Mouse (Mus musculus): Measurements from ENCODE around the gene Chadl. TPM values are rescaled to one million over a fixed set of nuclear protein-coding genes. Genes with fewer than 3 reads are reported as not detected.
"Not testable (repeated sequence)": the region's sequence is repeated elsewhere in the genome, so short reads cannot be mapped to it uniquely, and the experiment has no call there.

Chadl gene
- polyA plus RNA-seq, 1 experiment: 17.4 TPM

DNA sequence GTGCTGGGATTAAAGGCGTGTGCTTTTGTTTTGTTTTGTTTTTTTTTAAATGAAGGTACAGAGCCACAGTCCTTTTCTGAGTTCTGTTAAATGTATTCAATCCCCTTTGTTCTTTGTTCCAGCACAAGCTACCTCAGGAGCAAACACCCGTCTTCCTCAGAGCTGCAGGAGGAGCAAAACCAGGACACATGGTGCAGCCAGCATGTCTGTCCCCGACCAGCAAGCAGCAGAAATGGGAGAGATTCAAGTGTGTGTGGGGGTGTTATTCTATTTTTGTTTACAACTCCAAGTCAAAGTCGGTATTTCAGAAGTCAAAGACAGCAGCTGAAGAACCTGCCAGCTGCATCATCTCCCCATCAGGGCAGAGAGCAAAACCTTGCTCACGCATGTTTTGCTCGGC, 16.7 kb upstream of the Chadl start:
- H3K4me3 ChIP-seq (replicated peaks; ENCODE audit: insufficient read depth, low read depth, low read length): no peak overlapping the region
- no peaks in the 10 kb centered on the region for H3K4me1 ChIP-seq (ENCODE audit: control insufficient read depth, insufficient read depth, low read length)
- no peak for TF ChIP-seq POLR2A (IDR thresholded peaks at IDR 0.05; ENCODE audit: borderline replicate concordance, insufficient read depth, low read length)
- no peak for TF ChIP-seq CTCF (IDR thresholded peaks at IDR 0.05; ENCODE audit: borderline replicate concordance, insufficient read depth, low read depth, low read length)
- WGBS: 82% methylated on average over 6 of the region's 6 CpGs
- no peak overlapping the region for H3K27ac ChIP-seq (ENCODE audit: insufficient read depth, low read length)
- no peak for DNase-seq
- H3K27me3 ChIP-seq (ENCODE audit: control insufficient read depth, insufficient read depth, low read length): no peaks in the 10 kb centered on the region

- whole genome bisulfite sequencing: 37% methylated on average over 4 of the region's 4 CpGs
- TF ChIP-seq POLR2A (IDR thresholded peaks at IDR 0.05; ENCODE audit: borderline replicate concordance, insufficient read depth, low read length): no peak
- no peak for TF ChIP-seq CTCF (IDR thresholded peaks at IDR 0.05; ENCODE audit: borderline replicate concordance, insufficient read depth, low read depth, low read length)
- H3K27ac ChIP-seq (ENCODE audit: insufficient read depth, low read length): no peak overlapping the region
- no peaks in the 10 kb centered on the region for H3K27me3 ChIP-seq (ENCODE audit: control insufficient read depth, insufficient read depth, low read length)
- no peak for DNase-seq
- no peaks in the 10 kb centered on the region for H3K4me1 ChIP-seq (ENCODE audit: control insufficient read depth, insufficient read depth, low read length)
- no peak overlapping the region for H3K4me3 ChIP-seq (replicated peaks; ENCODE audit: insufficient read depth, low read depth, low read length)
Measured at GRCm38 (mm10) chr15:81710801-81711200, 13.7 kb upstream of the Chadl start.

DNA sequence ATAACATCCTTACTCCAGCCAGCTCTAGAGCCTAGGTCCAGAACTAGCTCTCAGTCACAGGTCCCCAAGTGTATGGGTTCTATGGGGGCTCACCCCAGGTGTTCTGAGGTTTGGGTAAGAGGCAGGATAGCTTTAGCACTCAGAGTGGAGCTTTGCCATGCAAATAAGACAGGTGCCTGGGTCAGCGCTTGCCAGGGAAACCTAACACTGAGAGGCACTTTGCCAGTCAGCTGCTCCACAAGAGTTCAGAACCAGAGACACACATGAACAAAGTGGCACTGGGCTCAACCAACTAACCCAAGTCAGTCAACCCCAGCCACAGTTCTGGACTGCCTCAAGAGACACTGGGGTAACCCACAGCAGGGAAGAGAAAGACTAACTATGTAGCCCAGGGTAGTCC, 12.6 kb upstream of the Chadl start:
- no peak overlapping the region for H3K4me3 ChIP-seq (replicated peaks; ENCODE audit: insufficient read depth, low read depth, low read length)
- TF ChIP-seq CTCF (IDR thresholded peaks at IDR 0.05; ENCODE audit: borderline replicate concordance, insufficient read depth, low read depth, low read length) (no peak), POLR2A (IDR thresholded peaks at IDR 0.05; ENCODE audit: borderline replicate concordance, insufficient read depth, low read length) (no peak)
- H3K27me3 ChIP-seq (ENCODE audit: control insufficient read depth, insufficient read depth, low read length): no peaks in the 10 kb centered on the region
- DNase-seq: no peak
- no peaks in the 10 kb centered on the region for H3K4me1 ChIP-seq (ENCODE audit: control insufficient read depth, insufficient read depth, low read length)
- 85% methylated on average over 1 of the region's 1 CpGs for WGBS
- no peak overlapping the region for H3K27ac ChIP-seq (ENCODE audit: insufficient read depth, low read length)

DNA sequence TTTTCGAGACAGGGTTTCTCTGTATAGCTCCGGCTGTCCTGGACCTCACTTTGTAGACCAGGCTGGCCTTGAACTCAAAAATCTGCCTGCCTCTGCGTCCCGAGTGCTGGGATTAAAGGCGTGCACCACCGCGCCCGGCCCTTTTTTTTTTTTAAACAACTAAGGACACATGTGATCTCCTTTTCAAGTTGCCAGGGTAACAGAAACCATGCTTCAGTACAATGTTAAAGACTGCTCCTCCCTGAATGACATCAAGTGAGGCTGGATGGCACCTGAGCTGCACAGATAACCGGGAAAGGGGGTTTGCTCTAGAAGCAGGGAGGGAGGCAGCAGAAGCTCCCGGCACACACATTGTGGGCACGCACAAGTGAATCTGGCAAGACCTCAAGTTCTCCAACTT, 11.9 kb upstream of the Chadl start:
- no peak for DNase-seq
- 85% methylated on average over 11 of the region's 11 CpGs for WGBS
- Histone ChIP-seq H3K27ac (ENCODE audit: insufficient read depth, low read length) (no peak overlapping the region), H3K27me3 (ENCODE audit: control insufficient read depth, insufficient read depth, low read length) (no peaks in the 10 kb centered on the region), H3K4me1 (ENCODE audit: control insufficient read depth, insufficient read depth, low read length) (no peaks in the 10 kb centered on the region), H3K4me3 (replicated peaks; ENCODE audit: insufficient read depth, low read depth, low read length) (no peak overlapping the region)
- TF ChIP-seq POLR2A (IDR thresholded peaks at IDR 0.05; ENCODE audit: borderline replicate concordance, insufficient read depth, low read length) (no peak), CTCF (IDR thresholded peaks at IDR 0.05; ENCODE audit: borderline replicate concordance, insufficient read depth, low read depth, low read length) (no peak)

DNA sequence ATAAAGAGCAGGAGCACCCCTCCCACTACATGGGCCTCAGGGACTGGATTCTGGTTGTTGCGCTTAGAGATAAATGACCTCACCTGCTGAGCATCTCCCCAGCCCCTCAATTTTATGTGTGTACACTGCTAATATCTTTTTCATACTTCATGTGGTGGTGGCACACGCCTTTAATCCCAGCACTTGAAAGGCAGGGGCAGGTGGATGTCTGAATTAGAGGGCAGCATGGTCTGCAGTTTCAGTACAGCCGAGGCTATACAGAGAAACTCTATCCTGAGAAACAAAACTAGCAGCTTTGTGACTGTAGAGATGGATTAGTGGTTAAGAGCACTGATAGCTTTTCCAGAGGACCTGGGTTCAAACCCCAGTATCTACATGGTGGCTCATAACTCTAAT, 6.0 kb upstream of the Chadl start:
- H3K4me3 ChIP-seq (replicated peaks; ENCODE audit: insufficient read depth, low read depth, low read length): no peak overlapping the region
- H3K4me1 ChIP-seq (ENCODE audit: control insufficient read depth, insufficient read depth, low read length): no peaks in the 10 kb centered on the region
- 90% methylated on average over 3 of the region's 3 CpGs for WGBS
- no peaks in the 10 kb centered on the region for H3K27me3 ChIP-seq (ENCODE audit: control insufficient read depth, insufficient read depth, low read length)
- TF ChIP-seq CTCF (IDR thresholded peaks at IDR 0.05; ENCODE audit: borderline replicate concordance, insufficient read depth, low read depth, low read length) (no peak), POLR2A (IDR thresholded peaks at IDR 0.05; ENCODE audit: borderline replicate concordance, insufficient read depth, low read length) (no peak)
- no peak overlapping the region for H3K27ac ChIP-seq (ENCODE audit: insufficient read depth, low read length)
- no peak for DNase-seq

DNA sequence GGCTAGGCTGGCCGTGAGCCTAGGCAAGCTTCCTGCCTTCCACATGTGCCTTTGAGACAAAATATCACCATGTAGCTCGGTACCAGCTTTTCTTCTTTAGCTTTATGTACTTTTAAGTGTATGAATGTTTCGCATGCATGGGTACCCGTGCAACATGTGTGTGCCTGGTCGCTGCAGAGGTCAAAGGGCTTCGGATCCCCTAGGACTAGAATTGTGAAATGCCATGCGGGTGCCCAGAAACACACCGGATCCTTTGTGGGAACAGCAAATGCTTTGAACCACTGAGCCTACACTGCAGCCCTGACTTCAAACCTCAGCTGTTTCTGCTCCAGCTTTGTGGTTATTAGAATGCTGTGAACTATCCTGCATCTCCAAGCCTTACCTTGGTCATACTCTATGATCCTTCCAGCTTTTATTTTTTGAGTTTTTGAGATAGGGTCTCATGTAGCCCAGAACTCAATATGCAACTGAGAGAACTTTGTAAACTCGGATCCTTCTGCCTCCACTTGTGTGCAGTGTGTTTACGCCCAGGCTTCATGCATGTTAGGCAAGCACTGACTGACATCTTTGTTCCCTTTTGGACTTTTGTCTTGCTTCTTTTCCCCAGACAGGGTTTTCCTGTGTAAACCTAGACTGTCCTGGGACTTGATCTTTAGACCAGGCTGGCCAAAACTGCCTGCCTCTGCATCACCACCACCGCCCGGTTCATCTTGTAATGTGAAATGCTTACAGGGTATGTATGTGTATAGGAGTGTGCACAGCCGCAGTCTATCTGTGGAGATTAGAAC, 5.4 kb upstream of the Chadl start:
- H3K4me1 ChIP-seq (ENCODE audit: control insufficient read depth, insufficient read depth, low read length): no peaks in the 10 kb centered on the region
- no peak for DNase-seq
- H3K4me3 ChIP-seq (replicated peaks; ENCODE audit: insufficient read depth, low read depth, low read length): no peak overlapping the region
- H3K27me3 ChIP-seq (ENCODE audit: control insufficient read depth, insufficient read depth, low read length): no peaks in the 10 kb centered on the region
- WGBS: 79% methylated on average over 13 of the region's 13 CpGs
- no peak overlapping the region for H3K27ac ChIP-seq (ENCODE audit: insufficient read depth, low read length)
- TF ChIP-seq POLR2A (IDR thresholded peaks at IDR 0.05; ENCODE audit: borderline replicate concordance, insufficient read depth, low read length) (no peak), CTCF (IDR thresholded peaks at IDR 0.05; ENCODE audit: borderline replicate concordance, insufficient read depth, low read depth, low read length) (no peak)

DNA sequence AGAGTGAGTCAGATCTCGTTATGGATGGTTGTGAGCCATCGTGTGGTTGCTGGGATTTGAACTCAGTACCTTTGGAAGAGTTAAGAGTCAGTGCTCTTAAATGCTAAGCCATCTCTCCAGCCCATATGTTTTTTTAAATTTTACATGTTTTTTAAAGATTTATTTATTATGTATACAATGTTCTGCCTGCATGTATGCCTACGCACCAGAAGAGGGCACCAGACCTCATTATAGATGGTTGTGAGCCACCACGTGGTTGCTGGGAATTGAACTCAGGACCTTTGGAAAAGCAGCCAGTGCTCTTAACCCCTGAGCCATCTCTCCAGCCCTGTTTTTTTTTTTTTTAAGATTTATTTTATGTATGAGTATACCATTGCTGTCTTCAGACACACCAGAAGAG, 4.3 kb upstream of the Chadl start:
- WGBS: 81% methylated on average over 4 of the region's 4 CpGs
- DNase-seq: not testable (repeated sequence)

DNA sequence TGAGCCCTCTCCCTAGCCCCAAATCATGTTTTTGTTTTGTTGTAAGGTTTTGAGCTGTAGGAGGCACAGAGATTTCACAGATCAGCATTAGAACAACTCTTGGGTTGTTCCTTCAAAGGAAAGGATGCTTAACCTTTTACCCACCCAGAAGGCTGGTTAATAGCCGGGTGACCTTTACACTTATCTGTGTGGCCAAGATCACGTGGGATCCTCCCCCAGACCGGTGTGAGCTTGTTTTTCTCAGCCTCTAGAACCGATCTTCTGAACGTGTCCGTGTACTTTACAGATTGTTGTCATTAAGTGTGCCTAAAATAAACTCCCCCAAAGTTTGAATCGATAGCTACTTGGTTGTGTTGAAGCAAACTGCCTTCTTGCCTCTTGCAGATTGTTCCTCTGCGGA, 3.5 kb upstream of the Chadl start:
- Histone ChIP-seq H3K27me3 (ENCODE audit: control insufficient read depth, insufficient read depth, low read length) (no peaks in the 10 kb centered on the region), H3K27ac (ENCODE audit: insufficient read depth, low read length) (no peak overlapping the region), H3K4me3 (replicated peaks; ENCODE audit: insufficient read depth, low read depth, low read length) (no peak overlapping the region), H3K4me1 (ENCODE audit: control insufficient read depth, insufficient read depth, low read length) (no peaks in the 10 kb centered on the region)
- 82% methylated on average over 8 of the region's 8 CpGs for WGBS
- no peak for DNase-seq
- TF ChIP-seq POLR2A (IDR thresholded peaks at IDR 0.05; ENCODE audit: borderline replicate concordance, insufficient read depth, low read length) (no peak), CTCF (IDR thresholded peaks at IDR 0.05; ENCODE audit: borderline replicate concordance, insufficient read depth, low read depth, low read length) (no peak)

More for the DNA sequence above, 4.3 kb upstream of the Chadl start:
- not testable (repeated sequence) for H3K4me3 ChIP-seq (replicated peaks; ENCODE audit: insufficient read depth, low read depth, low read length); H3K27me3 ChIP-seq (ENCODE audit: control insufficient read depth, insufficient read depth, low read length); H3K27ac ChIP-seq (ENCODE audit: insufficient read depth, low read length); H3K4me1 ChIP-seq (ENCODE audit: control insufficient read depth, insufficient read depth, low read length)

Measured in cerebellum, adult 2 months (tissue).